Mouse (Mus musculus): ENCODE data around the gene Coq7.

DNA sequence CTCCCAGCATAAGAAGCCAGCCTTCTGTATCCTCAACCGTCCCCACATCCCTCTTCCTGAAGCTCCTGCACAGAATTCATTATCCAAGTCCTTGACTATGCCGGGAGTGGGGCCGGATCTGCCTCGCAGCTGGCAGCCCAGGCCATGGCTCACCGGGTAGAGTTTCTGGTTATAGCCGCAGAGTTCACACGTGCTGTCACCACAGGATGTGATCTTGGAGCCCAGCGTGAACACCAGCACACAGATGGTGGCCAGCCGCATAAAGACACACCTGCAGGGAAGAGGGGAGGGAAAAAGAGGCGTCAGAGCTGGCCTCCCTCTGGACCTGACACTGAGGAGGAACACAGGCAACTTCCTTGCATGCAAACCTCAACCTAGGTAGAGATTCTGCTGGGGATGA lies 14.3 kb upstream of the Coq7 start:
- TF ChIP-seq CTCF (IDR thresholded peaks at IDR 0.05; ENCODE audit: low read depth) (no peak), EP300 (IDR thresholded peaks at IDR 0.05; ENCODE audit: low read depth) (no peak)

All from liver, embryonic 14.5 days (tissue).